Mouse (Mus musculus): ENCODE measurements around the gene Cyp2d10.

- TF ChIP-seq CTCF (IDR thresholded peaks at IDR 0.05; ENCODE audit: borderline replicate concordance, extremely low read depth, insufficient read depth, insufficient read length) (no peak), POLR2A (IDR thresholded peaks at IDR 0.05; ENCODE audit: borderline replicate concordance, extremely low read depth, insufficient read depth, insufficient read length, poor library complexity, severe bottlenecking) (no peak)
Measured at GRCm38 (mm10) chr15:82403606-82404005, 3.4 kb downstream of the Cyp2d10 start.

All from brain, embryonic 14.5 days (tissue).